Mouse (Mus musculus): ENCODE data around the gene Med19. TPM values are rescaled to one million over a fixed set of nuclear protein-coding genes. Genes with fewer than 3 reads are reported as not detected.
"Not testable (repeated sequence)": the region's sequence is repeated elsewhere in the genome, so short reads cannot be mapped to it uniquely, and the experiment has no call there.

Gene Med19
- polyA plus RNA-seq, 1 experiment from 2014 or later = 32.5 TPM

DNA sequence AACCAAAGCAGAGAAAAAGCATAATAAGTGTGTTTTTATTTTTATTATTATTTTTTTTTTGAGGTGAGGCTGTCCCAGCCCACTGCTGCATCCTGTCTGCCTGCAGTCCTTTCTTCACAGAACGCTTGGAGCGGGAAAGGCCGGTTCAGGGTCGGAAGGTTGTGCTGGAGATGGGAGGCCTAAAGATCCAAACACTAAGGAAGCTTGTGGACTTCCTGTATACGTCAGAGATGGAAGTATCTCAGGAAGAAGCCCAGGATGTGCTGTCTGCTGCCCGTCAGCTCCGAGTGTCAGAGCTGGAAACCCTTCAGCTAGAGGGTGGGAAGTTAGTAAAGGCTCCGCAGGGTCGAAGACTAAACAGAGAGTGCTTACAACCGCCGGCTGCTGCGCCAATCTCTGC lies 12.1 kb upstream of the Med19 start:
- no peak for DNase-seq (ENCODE audit: low spot score)

DNA sequence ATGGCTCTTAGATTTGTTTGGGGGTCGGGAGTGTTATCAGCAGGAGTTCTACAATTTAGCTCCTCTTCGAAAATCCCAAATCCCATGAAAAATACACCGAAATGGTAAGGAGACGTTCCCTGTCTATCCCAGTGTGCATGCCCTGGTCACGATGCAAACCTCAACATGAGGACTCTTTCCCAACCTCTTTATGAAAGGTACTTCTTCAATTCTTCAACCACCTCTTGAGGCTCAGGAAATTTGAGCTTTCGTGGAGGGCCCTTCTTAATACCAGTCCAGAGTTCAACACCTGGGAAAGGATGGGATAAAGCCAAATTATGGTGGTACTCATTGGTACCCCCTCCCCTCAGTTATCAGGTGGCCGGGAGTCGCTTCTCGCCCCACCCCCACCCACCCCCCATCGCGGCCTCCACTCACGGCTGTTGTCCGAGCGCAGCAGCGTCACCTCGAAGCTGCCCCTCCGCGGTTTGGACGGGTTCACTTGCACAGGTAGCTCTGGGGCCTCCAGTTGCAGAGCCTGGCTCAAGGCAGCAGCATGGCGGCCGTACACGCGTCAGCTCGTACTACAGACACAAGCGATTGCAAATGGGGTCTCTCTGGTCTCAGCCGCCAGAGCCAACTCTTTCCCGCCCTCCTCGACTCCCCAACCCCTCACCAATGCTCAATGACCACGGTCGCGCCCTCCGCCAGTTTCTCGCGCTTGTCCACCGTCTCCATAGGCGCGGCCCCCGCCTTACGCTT lies 8.2 kb upstream of the Med19 start:
- DNase-seq (ENCODE audit: low spot score) = peak; percentile 5

DNA sequence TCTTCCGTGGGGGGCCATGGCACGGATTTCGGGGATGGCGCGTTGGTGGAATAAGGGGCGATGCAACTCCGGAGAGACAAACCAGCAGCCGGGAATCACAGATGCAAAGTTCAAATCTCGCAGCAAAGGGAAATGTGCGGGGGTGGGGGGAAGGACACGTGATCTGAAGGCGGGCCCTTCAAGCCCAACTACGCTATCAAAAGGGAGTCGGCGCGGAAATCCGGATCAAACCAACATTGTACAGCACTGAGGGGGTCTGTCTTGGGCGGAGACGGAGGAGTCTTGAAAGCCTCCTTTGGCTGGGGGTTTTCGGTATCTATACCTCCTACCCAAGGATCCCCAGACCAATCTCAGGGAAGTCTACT lies 7.7 kb upstream of the Med19 start, which contains the start of gene Selenoh:
Selenoh (minus strand) TSS at position 202 of the 365 bp plus-strand sequence.
- DNase-seq (ENCODE audit: low spot score) = peak; percentile 94

DNA sequence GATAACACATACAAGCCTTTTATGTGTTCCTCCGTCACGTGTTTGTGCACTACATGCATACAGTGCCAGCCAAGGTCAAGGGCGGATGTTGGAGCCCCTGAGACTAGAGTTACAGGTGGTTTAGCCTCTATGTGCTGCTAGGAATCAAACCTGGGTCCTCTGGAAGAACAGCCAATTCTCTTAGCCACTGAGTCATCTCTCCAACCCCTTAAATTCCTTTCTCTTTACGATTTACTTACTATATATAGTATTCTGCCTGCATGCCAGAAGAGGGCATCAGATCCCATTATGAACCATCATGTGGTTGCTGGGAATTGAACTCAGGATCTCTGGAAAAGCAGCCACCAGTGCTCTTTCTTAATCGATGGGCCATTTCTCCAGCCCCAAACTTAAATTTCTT lies 6.7 kb upstream of the Med19 start:
- not testable (repeated sequence) for DNase-seq (ENCODE audit: low spot score)

DNA sequence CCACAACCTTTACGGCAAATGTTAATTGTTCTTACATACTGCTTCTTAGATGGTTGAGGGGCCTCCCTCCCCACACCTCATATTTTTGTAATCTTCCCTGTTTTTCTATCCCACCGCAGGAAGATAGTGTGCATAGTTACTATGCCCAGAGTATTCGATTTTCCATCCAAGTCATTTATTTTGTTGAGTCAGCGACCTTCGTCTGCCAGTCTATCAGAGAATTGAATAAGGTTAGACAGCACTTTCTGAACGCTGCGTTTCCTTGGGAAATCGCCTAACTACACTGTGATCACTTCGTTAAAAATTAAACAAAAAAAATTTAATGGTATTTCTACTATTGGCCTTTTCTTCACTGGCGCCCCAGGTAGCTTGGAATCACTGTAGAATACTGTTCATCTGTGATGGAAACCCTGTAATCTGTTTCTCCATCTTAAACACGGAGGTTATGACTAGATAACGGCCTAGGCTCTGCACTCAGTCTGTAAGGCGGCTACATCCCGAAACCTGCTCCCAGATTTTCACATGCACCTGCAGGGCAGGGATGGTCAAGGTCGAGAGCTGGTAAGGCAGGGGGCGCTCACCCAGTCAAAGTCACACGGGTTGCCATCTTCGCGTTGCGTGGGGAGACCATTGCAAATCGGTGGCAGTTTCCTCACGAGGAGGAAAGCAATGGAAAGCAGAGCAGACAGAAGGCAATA lies 783 bp upstream of the Med19 start:
- no peak for DNase-seq (ENCODE audit: low spot score)

DNA sequence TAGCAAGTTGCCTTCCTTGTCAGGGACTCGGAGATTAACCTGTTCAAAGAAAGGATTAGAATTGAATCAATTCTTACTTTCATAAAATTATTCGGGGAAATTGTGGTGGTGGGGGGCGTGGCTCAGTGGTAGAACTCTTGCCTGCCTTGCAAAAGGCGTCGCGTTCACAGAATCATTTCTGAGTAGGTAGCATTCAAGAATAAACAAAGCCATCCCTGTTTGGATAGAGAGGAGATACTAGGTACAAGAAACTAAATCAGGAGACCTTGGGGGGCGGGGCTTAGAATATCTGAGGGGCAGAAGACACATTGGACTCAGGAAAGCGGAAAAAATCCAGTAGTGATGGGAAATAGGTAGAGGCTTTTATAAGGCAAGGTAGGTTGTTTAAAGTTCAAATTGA lies 814 bp downstream of the Med19 start, which contains the start of gene Tmx2:
Tmx2 (minus strand) TSS at position 125 of the 400 bp plus-strand sequence.
- no peak for DNase-seq (ENCODE audit: low spot score)

DNA sequence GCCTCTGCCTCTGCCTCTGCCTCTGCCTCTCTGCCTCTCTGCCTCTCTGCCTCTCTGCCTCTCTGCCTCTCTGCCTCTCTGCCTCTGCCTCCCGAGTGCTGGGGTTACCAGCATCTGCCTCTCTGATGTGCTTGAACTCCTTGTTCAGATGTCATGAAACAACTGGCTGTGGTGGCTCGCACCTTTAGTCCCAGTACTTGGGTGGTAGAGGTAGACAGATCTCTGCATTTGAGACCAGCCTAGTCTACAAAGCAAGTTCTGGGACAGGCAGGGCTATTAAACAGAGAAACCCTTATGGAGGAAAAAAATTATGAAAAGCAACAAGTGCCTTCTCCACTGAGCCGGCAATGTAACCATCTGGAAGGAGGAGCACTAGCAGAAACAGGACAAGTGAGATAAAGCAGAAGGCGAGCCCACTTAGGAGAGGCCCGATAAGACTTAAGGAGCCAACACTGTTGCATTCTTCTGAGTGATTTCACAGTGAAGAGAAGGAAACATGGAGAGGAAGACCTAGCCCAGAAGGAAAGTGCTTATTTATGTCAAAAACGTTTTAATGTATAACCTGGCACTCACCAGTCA lies 4.5 kb downstream of the Med19 start:
- DNase-seq (ENCODE audit: low spot score) = no peak

- no peak for DNase-seq (ENCODE audit: low spot score)
These were observed 10.1 kb downstream of the Med19 start for GRCm38 (mm10) chr2:84688080-84688844.

DNA sequence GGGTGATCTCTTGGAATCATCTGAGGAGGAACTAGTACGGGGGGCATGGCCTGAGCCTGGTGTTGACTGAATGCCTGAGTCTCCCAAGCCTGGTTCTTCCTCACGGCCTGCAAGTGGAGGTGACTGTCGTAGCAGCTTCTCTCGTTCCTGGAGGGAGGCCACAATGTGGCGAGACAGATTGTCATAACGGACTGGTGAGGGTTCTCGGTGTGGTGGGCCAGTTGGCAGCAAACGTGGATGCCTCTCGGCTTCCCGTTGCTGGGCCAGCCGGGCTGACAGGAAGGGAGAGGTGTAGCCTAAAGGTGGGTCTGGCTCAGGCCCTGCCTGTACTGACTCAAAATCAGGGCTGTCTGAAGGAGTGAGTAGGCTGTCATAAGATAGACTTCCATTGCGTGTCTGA lies 11.8 kb downstream of the Med19 start:
- DNase-seq (ENCODE audit: low spot score) = no peak

DNA sequence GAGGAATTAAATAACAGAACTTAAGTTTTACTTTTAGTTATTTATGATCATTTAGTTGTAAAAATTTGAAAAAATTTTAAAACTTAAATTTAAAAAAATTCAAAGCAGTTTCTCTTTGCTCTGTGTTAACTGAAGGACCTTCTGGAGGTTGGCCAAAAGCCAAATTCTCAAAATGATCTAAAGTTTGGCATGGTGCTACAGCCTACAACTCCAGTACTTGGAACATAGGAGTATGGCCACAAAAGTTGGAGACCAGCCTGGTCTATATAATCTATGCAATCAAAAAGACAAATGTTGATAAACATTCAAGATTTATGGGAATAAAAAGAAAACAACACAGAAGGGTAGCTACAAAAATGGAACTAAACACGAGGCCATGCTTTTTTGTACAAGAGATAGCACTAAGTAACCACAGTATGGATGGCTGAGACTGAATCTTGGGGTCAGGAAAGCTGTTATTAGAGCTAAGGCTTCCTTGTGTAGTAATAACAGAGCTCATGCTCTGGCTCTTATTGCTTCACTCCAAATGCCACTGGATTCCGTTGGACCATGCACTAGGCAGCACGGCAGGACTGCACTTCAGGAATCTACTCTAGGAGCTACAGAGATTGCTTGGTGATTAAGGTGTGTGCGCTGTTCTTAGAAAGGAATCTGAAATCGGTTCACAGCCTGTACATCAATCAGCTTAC lies 16.9 kb downstream of the Med19 start:
- DNase-seq (ENCODE audit: low spot score) = no peak

GRCm38 (mm10) chr2:84703497-84703896 lies 25.3 kb downstream of the Med19 start:
- no peak for DNase-seq (ENCODE audit: low spot score)

GRCm38 (mm10) chr2:84704329-84704728 lies 26.1 kb downstream of the Med19 start:
- no peak for DNase-seq (ENCODE audit: low spot score)

- no peak for DNase-seq (ENCODE audit: low spot score)
These were observed 27.1 kb downstream of the Med19 start for GRCm38 (mm10) chr2:84705295-84705694.

GRCm38 (mm10) chr2:84707523-84707922 lies 29.3 kb downstream of the Med19 start:
- DNase-seq (ENCODE audit: low spot score) = no peak

DNA sequence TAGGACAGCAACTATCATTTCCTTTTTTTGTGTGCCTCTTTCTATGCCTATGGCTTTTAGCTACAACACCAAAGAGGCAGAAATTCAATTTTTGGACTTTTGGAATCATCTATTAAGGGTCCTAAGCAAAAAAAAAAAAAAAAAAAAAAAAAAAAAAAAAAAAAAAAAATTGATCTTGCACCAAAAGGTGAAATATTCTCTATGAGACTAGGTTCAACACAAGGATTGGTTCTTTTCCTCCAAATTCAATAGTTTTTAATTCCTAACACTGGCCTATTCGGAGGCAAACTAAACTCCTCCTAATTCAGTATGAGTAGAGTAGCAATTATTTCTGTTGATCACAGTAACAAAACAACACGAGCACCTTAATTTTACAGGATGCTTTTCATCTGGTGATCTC lies 33.7 kb downstream of the Med19 start:
- no peak for DNase-seq (ENCODE audit: low spot score)

- DNase-seq (ENCODE audit: low spot score) = no peak
These were observed 36.2 kb downstream of the Med19 start for GRCm38 (mm10) chr2:84714422-84714810.

- peak; percentile 99 for DNase-seq (ENCODE audit: low spot score)
These were observed 36.8 kb downstream of the Med19 start, which contains the start of gene Zdhhc5 for GRCm38 (mm10) chr2:84714811-84715561. Gene Zdhhc5 (minus strand): TSS chr2:84715180.

DNA sequence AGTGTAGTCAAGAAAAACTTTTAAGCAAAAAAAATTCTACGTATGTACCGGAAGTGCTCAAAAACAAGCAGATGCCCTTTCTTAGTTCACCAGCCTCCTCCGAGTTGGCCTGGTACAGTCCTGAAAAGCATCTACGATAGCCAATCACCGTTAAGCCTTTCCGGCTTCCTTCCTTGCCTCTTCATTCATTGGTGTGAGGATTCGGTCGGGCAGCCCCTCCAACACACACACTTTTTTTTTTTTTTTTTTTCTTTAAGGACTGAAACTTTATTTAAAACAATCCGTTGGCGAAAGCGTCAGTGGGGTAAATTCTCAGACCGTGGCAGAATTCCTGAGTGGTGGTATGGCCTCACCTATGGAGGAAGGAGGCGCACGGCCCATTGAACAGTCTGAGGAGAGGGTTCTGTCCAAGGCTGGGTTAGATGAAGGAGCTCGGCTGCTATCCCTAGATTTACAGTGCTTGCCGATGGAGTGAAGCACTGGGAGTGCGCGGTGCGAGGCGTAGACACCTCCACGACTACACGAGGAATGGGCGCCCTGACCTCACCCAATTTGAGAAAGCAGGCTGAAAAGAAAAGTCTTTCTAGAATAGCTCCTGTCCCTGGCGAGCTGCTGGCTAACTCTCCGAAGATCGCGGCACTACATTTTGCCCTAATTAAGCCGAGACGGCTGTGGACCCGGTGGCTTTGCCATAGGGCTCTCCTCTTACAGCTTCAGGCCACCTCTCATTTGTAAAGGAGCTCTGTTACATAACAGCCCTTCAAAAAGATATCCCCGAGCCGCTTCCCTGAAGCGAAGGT lies 37.6 kb downstream of the Med19 start:
- peak; percentile 94 for DNase-seq (ENCODE audit: low spot score)
